Mouse (Mus musculus): ENCODE results near the gene Ttpal.

Ttpal gene

DNA sequence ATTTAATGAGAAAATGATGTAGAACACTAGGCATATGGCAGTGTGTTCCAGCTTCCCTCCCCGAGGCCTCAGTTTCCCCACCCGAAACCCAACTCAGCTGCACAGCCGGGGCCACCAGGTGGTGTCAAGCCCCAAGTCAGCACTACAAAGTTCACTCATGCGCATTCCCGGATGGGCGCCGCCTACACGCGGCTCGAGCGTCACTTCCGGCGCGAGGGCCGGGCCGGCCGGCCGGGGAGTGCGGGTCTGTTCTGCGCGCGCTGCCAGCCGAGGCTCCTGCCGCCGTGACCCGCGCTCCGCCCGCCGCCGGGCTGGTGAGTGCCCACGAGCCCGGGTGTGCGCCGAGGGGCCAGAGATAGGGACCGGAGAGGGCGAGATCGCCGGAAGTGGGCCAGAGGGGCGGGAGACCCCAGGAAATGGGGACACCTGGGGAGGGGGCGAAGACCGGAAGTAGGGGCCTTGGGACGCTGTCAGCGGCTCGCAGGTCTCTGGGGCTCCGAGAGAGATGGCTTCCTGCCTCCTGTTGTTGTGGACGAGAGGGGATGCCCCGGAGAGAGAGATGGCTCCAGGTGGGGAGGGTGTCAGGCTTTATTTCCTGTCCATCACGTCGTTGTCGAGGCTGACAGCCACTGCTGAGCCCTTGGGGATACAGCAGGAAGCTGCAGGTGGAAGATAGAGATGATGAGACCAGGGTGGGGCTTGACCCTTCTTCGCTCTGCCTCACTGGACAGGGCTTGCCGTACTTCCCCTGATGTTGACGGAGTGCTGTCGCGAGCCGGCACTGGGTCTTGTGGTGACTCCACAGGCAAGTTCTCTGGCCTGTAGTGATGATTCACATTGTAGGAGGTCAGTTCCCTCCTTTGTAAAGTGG, at the start of gene Ttpal:
Gene Ttpal (plus strand): TSS at position 214 of the 871 bp plus-strand sequence.
- DNase-seq, result peak; percentile 83

DNA sequence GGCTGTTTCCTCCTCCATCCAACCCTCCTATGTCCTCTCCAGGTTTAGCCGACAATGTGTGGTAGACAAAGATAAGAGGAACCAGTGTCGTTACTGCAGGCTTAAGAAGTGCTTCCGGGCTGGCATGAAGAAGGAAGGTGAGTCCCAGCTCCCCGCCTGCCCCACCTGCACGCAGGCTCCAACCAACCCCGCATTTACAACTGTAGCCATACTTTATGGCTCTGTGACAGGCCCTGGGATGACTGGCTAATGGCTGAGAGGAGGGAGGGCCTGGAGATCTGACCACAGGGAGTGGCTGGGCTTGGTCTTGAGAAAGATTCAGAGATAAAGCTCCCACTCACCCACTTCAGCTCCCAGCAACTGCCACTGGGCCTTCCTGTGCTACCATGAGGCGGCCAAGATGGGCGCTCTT, 49.6 kb upstream of the Ttpal start:
- DNase-seq, result no peak

DNA sequence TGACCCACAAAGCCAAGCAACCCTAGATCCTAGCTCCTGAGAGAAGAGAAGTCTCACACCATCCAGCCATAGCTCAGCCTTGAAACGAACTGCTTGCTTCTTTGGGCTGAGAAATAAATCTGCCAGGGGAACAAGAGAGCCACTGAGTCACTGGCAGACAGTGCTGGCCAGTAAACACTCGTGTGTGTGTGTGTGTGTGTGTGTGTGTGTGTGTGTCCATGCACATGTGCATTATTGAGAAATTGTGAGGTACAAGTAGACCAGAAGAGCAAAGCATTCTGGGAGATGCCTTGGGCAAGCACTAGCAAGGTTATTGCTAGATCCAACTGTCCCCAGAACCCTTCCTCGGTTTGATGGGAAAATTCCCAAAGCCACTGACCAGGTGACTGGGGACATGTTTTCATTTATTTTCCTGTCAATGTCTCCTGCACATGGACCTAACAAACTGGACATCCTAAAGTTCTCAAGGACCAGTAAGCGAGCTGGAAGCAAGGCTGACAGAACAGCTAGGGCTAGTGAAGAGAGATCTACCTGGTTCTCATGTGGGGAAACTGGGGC, 47.6 kb upstream of the Ttpal start:
- no peak for DNase-seq

DNA sequence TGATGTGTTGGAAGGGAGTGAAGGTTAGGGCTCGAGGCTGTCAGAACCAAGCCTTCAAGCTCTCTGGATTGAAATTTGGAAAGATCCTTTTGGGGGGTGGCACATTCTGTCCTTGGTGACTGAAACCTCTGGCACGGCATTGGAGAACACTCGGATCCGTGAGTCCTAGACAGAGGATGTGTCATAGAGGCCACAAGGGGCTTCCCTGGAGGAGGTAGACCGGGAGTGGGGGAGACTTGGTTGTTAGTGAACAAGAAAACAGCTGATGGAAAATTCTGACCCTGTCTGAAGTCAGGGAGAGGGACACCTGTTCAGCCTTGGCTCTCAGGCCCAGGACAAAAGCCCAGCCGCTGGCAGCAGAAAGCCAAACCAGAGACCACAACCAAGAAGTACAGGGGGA, 47.1 kb upstream of the Ttpal start:
- DNase-seq, result no peak

- no peak for DNase-seq
Observed at GRCm38 (mm10) chr2:163555417-163555816, 46.7 kb upstream of the Ttpal start.

DNA sequence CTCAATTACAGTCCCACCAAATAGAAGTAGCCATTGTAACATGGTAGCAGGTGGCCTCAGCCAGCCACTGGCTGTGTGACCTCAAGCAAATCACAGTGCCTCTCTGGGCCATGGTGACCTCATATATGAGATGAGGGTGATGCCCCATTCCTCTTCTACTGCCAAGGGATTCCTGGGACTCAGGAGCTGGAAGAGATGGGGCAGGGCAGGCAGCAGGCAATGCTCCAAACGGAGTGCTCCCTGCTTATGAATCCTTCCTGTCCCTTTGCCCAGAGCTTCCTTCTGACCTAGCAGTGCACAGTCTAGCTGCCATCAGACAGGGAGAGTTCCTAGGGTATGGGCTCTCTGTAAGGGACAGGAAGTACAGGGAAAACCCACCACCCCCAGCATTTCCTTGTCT, 43.6 kb upstream of the Ttpal start:
- no peak for DNase-seq

- no peak for DNase-seq
Observed at GRCm38 (mm10) chr2:163559236-163559635, 42.9 kb upstream of the Ttpal start.

GRCm38 (mm10) chr2:163560247-163560646, 41.9 kb upstream of the Ttpal start:
- DNase-seq, result peak; percentile 88

- DNase-seq, result no peak
Observed at GRCm38 (mm10) chr2:163561258-163561948, 40.7 kb upstream of the Ttpal start.

- DNase-seq, result no peak
Observed at GRCm38 (mm10) chr2:163564646-163565045, 37.5 kb upstream of the Ttpal start.

DNA sequence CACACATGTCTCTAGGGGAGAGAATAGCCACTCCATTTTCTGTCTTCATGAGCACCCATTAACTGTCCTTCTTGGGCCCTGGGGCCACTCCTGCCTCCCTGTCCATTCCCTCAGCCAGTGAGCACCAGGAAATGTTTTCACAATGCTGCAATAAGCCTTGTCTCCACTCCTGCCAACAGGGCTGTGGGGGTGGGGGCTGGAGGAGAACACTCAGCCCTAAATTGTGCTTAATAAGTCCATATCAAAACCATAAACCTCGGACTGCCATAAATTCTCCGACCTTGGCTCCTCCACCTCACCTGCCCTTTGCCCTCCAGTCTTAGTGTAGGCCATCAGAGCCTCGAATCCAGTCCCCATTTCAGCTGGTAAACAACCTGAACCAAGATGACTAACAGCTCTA, 27.8 kb upstream of the Ttpal start:
- no peak for DNase-seq

GRCm38 (mm10) chr2:163575248-163575647, 26.9 kb upstream of the Ttpal start:
- DNase-seq, result peak; percentile 62

DNA sequence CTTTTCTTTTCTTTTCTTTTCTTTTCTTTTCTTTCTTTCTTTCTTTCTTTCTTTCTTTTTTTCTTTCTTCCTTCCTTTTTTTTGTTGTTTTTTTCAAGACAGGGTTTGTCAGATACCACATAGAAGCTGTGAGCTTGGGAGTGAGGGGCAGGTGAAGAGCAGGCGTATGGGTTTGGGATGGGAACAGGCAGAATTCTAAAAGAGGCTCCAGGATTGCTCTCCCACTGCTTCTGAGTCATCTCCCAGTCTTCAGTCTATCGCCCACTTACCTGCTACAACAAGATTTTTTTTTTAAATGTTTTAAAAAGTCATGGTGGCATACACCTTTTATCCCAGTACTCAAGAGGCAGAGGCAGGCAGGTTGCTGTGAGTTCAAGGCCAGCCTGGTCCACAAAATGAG, 24.1 kb upstream of the Ttpal start:
- DNase-seq, result no peak

- no peak for DNase-seq
Observed at GRCm38 (mm10) chr2:163580069-163580945, 21.8 kb upstream of the Ttpal start.

DNA sequence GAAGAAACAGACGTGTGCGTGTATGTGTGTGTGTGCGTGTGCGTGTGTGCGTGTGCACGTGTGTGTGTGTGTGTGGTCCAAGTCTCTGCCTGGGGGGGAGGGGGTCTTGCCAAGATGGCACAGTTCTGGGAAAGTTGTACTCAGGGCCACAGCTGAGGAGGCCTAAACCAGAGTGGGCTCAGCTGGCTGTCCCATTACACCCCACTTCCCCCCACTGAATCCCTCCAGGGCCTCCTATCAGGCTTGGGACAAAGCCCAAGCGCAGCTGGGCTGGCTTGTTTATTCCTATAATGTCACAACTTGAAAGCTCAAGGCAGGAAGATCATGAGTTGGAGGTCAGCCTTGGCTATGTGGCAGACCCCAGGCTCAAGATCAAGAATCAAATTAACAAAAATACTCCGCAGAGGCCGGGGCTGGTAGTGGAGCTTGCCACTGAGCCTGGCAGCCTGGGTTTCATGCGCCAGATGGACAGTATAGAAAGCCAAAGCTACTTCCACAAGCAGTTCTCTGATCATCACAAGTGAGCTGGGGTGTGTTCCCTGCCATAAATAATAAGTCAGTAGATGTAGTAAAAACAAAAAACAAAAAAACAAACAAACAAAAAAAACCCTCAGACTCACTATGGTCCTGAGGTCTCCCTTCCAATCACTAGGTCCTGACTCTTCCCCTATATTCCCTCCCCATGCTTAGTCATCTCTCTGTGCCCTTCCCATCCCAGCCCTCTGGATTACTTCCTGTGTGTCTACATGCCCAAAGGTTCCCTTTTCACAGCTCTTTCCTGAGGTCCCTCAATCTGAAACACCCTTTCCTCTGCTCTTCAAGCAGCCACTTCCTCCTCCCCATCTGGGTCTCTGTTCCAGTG, 18.7 kb upstream of the Ttpal start:
- DNase-seq, result no peak

GRCm38 (mm10) chr2:163584088-163584426, 18.1 kb upstream of the Ttpal start:
- DNase-seq, result no peak

DNA sequence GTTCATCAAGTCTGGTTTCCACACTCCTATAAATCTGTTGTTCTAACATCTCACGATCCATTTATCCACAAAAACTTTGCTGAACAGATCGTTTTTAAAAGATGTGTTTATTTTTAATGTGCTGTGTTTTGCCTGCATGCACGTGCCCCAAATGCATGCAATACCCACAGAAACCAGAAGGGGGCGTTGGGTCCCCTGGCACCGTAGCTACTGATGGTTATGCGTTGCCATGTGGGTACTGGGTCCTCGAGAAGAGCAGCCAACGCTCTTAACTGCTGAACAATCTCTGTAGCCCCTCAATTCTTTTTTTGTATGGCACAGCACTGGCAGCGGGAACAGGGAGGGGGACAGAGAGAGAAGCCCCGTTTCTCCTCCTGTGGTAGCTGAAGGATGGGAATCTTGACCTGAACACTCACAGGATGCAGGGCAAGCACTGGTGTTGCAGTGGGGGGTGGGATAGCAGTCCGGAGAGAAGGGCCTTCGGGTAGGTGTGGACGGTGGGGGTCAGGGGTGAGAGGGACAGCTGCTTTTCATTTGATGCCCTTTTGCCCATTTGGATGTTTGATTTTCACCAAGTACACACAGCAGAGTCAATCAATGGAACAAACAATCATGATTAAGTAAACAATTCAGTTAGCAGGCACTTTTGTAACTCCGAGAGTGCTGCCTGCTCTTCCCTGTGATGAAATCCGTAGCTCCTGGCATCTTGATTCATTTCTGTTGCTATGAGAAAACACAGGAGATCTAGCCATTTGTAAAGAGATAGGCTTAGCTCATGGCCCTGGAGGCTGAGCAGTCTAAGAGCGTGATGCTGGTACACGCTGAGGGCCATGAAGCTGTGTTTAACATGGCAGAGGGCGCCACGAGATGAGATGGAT, 15.5 kb upstream of the Ttpal start:
- DNase-seq, result no peak

GRCm38 (mm10) chr2:163587506-163587905, 14.6 kb upstream of the Ttpal start:
- no peak for DNase-seq

DNA sequence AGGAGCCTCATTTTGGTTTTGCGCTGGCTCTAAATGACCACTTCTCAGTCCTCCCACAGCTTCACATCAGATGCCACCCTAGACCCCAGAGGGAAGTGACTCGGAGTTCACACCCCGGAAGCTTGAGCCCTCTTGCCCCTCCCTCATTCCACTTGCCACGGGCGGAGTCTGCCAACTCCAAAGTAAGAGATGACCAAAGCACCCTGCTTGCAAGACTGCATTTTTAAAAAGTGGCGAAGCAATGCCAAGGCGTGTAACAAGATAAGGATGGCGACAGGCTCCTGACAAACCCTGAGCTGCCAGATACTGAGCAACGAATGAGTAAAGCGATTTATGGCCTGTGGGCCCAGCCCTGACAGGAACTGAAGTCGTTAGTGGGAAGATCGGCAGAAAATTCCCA, 11.9 kb upstream of the Ttpal start:
- DNase-seq, result no peak

DNA sequence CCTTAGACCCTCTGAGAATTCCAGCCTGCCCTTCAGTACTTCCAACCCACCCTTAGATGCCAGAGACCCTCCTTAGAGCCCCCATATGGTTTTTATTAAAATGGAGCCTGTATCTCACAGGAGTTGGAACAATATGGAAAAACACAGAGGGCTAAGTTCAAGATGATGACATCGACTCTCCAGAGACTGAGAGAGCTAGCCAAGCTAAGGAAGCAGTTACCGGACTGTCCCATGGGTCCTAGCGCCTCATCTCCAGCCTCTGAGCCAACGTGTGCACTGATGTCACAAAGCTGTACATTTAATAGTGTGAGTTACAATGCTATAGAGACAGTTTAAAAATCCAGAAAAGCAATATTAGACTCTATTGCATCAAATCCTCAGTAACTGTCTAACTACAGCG, 11.1 kb upstream of the Ttpal start:
- DNase-seq, result no peak

GRCm38 (mm10) chr2:163592084-163592483, 10.0 kb upstream of the Ttpal start:
- no peak for DNase-seq

Data from kidney, adult 11 months (tissue).